Mouse (Mus musculus): ENCODE results near the gene Hebp1. TPM values are rescaled to one million over a fixed set of nuclear protein-coding genes. Genes with fewer than 3 reads are reported as not detected.

The Hebp1 gene
- polyA plus RNA-seq, 2 experiments = 5.9 to 23.2 TPM

DNA sequence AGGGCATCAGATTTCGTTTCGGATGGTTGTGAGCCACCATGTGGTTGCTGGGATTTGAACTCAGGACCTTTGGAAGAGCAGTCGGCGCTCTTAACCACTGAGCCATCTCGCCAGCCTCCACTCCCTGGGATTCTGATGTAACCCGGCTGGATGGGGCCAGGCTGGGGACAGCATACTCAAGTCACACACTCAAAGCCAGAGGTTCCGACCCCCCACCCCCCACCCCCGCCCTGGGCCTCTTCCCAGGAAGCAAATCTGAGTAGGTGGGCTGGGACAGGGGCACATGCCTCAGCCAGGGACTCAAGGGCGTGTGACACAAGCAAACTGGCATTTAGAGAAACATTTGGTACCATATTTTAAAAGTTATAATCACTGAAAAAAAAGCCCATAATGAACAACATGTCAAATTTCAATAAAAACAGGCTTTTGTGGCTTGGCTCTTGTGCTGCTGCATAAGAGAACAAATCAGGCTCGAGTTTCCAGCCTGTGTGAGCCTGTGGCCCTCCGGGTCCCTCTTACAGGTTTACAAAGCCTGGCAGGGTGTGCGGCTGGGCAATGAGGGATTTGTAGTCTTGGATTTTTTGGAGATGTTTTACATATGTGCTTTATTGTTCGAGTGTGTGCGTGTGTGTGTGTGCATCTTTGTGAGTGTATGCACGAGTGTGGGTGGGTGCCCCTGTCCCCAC lies 96.9 kb downstream of the Hebp1 start:
- no peak overlapping the region for H3K4me2 ChIP-seq (replicated peaks; ENCODE audit: low read depth, low read length, severe bottlenecking)
- no peaks in the 10 kb centered on the region for H3K9me3 ChIP-seq (ENCODE audit: control insufficient read depth, low read length)
- H3K9ac ChIP-seq (ENCODE audit: low read depth, low read length, severe bottlenecking) = no peak overlapping the region
- DNase-seq (ENCODE audit: low spot score) = no peak
- no peak overlapping the region for H3K27ac ChIP-seq (replicated peaks; ENCODE audit: low read depth, low read length)
- H3K4me3 ChIP-seq (replicated peaks; ENCODE audit: low read length) = no peak overlapping the region
- ATAC-seq (ENCODE audit: low FRiP score, low read depth) = no peak
- WGBS = 62% methylated on average over 15 of the region's 15 CpGs
- H3K36me3 ChIP-seq (ENCODE audit: control insufficient read depth, insufficient read depth, low read length) = no peaks in the 10 kb centered on the region
- no peaks in the 10 kb centered on the region for H3K27me3 ChIP-seq (ENCODE audit: control insufficient read depth, insufficient read depth, low read length)
- H3K4me1 ChIP-seq (ENCODE audit: control insufficient read depth, insufficient read depth, low read length) = no peaks in the 10 kb centered on the region
- no peak for TF ChIP-seq POLR2A (IDR thresholded peaks at IDR 0.05; ENCODE audit: borderline replicate concordance, extremely low read depth, insufficient read depth, insufficient read length)

- no peak overlapping the region for H3K27ac ChIP-seq (replicated peaks; ENCODE audit: low read depth, low read length)
- no peak overlapping the region for H3K4me2 ChIP-seq (replicated peaks; ENCODE audit: low read depth, low read length, severe bottlenecking)
- TF ChIP-seq POLR2A (IDR thresholded peaks at IDR 0.05; ENCODE audit: borderline replicate concordance, extremely low read depth, insufficient read depth, insufficient read length) = no peak
- H3K9me3 ChIP-seq (ENCODE audit: control insufficient read depth, low read length) = no peaks in the 10 kb centered on the region
- H3K4me1 ChIP-seq (ENCODE audit: control insufficient read depth, insufficient read depth, low read length) = peaks cover 7% of the 10 kb centered on the region
- ATAC-seq (ENCODE audit: low FRiP score, low read depth) (no peak), DNase-seq (ENCODE audit: low spot score) (no peak)
- no peak overlapping the region for H3K4me3 ChIP-seq (replicated peaks; ENCODE audit: low read length)
- WGBS = 96% methylated on average over 12 of the region's 12 CpGs
- no peaks in the 10 kb centered on the region for H3K27me3 ChIP-seq (ENCODE audit: control insufficient read depth, insufficient read depth, low read length)
- H3K36me3 ChIP-seq (ENCODE audit: control insufficient read depth, insufficient read depth, low read length) = no peaks in the 10 kb centered on the region
- no peak overlapping the region for H3K9ac ChIP-seq (ENCODE audit: low read depth, low read length, severe bottlenecking)
These were observed 104.9 kb downstream of the Hebp1 start for GRCm38 (mm10) chr6:135092798-135093470.

GRCm38 (mm10) chr6:135090661-135091060 lies 107.2 kb downstream of the Hebp1 start:
- Histone ChIP-seq H3K27me3 (ENCODE audit: control insufficient read depth, insufficient read depth, low read length) (no peaks in the 10 kb centered on the region), H3K4me3 (replicated peaks; ENCODE audit: low read length) (no peak overlapping the region), H3K4me1 (ENCODE audit: control insufficient read depth, insufficient read depth, low read length) (peaks cover 7% of the 10 kb centered on the region), H3K9me3 (ENCODE audit: control insufficient read depth, low read length) (no peaks in the 10 kb centered on the region), H3K27ac (replicated peaks; ENCODE audit: low read depth, low read length) (no peak overlapping the region), H3K9ac (ENCODE audit: low read depth, low read length, severe bottlenecking) (no peak overlapping the region), H3K4me2 (replicated peaks; ENCODE audit: low read depth, low read length, severe bottlenecking) (no peak overlapping the region), H3K36me3 (ENCODE audit: control insufficient read depth, insufficient read depth, low read length) (no peaks in the 10 kb centered on the region)
- DNase-seq (ENCODE audit: low spot score) (peak; percentile 48), ATAC-seq (ENCODE audit: low FRiP score, low read depth) (no peak)
- no peak for TF ChIP-seq POLR2A (IDR thresholded peaks at IDR 0.05; ENCODE audit: borderline replicate concordance, extremely low read depth, insufficient read depth, insufficient read length)
- 13% methylated on average over 4 of the region's 4 CpGs for WGBS

DNA sequence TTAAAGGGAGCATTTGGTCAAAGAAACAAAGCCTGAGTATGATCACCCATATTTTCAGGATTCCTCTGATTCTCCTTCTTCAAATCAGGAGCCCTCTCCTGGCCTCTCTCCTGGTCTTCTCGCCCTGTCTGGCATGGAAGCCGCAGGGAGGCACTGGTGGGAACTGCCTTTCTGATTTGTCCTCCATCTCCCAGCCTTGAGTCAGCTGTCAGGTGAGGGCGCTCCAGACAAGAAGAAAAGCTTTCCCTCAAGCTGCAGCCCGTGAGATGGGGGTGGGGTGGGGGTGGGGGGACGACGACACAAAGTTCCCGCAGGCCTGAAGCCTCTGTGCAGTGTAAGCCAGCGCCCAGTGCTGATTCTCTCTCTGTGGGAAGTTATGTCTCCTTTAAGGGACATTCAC lies 108.0 kb downstream of the Hebp1 start:
- TF ChIP-seq POLR2A (IDR thresholded peaks at IDR 0.05; ENCODE audit: borderline replicate concordance, extremely low read depth, insufficient read depth, insufficient read length) = no peak
- Histone ChIP-seq H3K9me3 (ENCODE audit: control insufficient read depth, low read length) (no peaks in the 10 kb centered on the region), H3K36me3 (ENCODE audit: control insufficient read depth, insufficient read depth, low read length) (no peaks in the 10 kb centered on the region), H3K4me1 (ENCODE audit: control insufficient read depth, insufficient read depth, low read length) (peaks cover 7% of the 10 kb centered on the region), H3K4me2 (replicated peaks; ENCODE audit: low read depth, low read length, severe bottlenecking) (no peak overlapping the region), H3K9ac (ENCODE audit: low read depth, low read length, severe bottlenecking) (no peak overlapping the region), H3K27ac (replicated peaks; ENCODE audit: low read depth, low read length) (no peak overlapping the region), H3K27me3 (ENCODE audit: control insufficient read depth, insufficient read depth, low read length) (no peaks in the 10 kb centered on the region), H3K4me3 (replicated peaks; ENCODE audit: low read length) (no peak overlapping the region)
- ATAC-seq (ENCODE audit: low FRiP score, low read depth) = peak; percentile 17; the same call in 1 of the 2 replicates
- WGBS = 25% methylated on average over 8 of the region's 8 CpGs
- DNase-seq (ENCODE audit: low spot score) = no peak

DNA sequence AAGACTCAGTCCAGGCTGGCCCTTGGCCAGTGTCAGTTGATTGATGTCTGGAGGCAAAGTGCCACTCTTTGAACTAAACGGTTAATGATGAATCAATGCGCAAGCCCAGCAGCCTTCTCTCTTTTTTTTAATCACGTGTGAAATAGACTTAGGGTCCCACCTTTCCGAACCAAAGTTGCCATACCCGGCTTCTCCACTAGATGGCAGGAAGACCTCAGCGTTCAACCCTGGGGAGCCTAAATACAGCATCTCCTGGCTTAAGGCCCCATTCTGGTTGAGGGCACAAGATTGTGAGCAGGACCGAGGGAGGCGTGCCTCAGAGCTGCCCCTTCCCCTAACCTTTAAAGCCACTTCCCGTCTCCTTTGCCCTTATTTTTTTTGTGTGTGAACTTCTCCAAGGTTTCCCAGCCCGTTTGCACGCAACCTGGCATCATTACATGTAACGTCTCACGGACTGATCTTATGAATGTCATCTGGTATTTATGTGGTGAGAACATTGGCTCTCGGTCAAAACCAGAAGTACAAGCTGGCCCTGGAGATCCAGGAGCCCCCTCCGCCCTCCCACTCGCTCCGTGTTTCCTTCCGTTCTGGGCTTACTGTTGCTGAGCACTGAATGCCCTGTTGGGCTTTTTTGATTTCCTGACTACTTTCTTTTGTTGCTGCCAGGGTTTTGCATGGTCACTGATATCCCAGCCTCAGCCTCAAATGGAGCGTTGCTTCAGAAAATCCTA lies 109.9 kb downstream of the Hebp1 start:
- peaks cover 7% of the 10 kb centered on the region for H3K4me1 ChIP-seq (ENCODE audit: control insufficient read depth, insufficient read depth, low read length)
- peak; percentile 88 for ATAC-seq (ENCODE audit: low FRiP score, low read depth)
- H3K36me3 ChIP-seq (ENCODE audit: control insufficient read depth, insufficient read depth, low read length) = no peaks in the 10 kb centered on the region
- peak; percentile 89 for DNase-seq (ENCODE audit: low spot score)
- H3K4me3 ChIP-seq (replicated peaks; ENCODE audit: low read length) = peak overlapping the region; percentile 20
- no peak for TF ChIP-seq POLR2A (IDR thresholded peaks at IDR 0.05; ENCODE audit: borderline replicate concordance, extremely low read depth, insufficient read depth, insufficient read length)
- H3K27me3 ChIP-seq (ENCODE audit: control insufficient read depth, insufficient read depth, low read length) = no peaks in the 10 kb centered on the region
- peak overlapping the region; percentile 13; the same call in 1 of the 2 replicates for H3K9ac ChIP-seq (ENCODE audit: low read depth, low read length, severe bottlenecking)
- 6% methylated on average over 19 of the region's 19 CpGs for WGBS
- no peaks in the 10 kb centered on the region for H3K9me3 ChIP-seq (ENCODE audit: control insufficient read depth, low read length)
- H3K27ac ChIP-seq (replicated peaks; ENCODE audit: low read depth, low read length) = peak overlapping the region; percentile 48
- peak overlapping the region; percentile 48 for H3K4me2 ChIP-seq (replicated peaks; ENCODE audit: low read depth, low read length, severe bottlenecking)

Other genes starting within 250 kb of the Hebp1 start
- gene Apold1, start 216.3 kb downstream of the Hebp1 start, polyA plus RNA-seq (2012; rRNA removed) = 2.7 and 3.4 TPM in 2 replicates
- gene Apold1, start 216.3 kb downstream of the Hebp1 start, polyA plus RNA-seq (2014; fragmentation: Nextera tagmentation; extraction: Ambion mirVana) = 4.8 and 4.9 TPM in 2 replicates
- gene Ddx47, start 186.4 kb downstream of the Hebp1 start, polyA plus RNA-seq (2012; rRNA removed) = 93.9 and 104 TPM in 2 replicates
- 97.6 and 107 TPM in 2 replicates for gene Ddx47, start 186.4 kb downstream of the Hebp1 start, polyA plus RNA-seq (2014; fragmentation: Nextera tagmentation; extraction: Ambion mirVana)
- gene Gprc5a, start 132.4 kb downstream of the Hebp1 start, polyA plus RNA-seq (2012; rRNA removed) = 2.7 and 2.8 TPM in 2 replicates
- gene Gprc5a, start 132.4 kb downstream of the Hebp1 start, polyA plus RNA-seq (2014; fragmentation: Nextera tagmentation; extraction: Ambion mirVana) = 3.8 and 4.7 TPM in 2 replicates
- gene Gprc5d, start 79.7 kb downstream of the Hebp1 start, polyA plus RNA-seq (2012; rRNA removed) = 0.10 and 0.23 TPM in 2 replicates
- 0.19 TPM in 1 of 2 replicates, not detected in the other for gene Gprc5d, start 79.7 kb downstream of the Hebp1 start, polyA plus RNA-seq (2014; fragmentation: Nextera tagmentation; extraction: Ambion mirVana)
- 26.2 and 31.6 TPM in 2 replicates for gene Fam234b, start within 50 bp of the Hebp1 start, polyA plus RNA-seq (2012; rRNA removed)
- 23.9 and 27.3 TPM in 2 replicates for gene Fam234b, start within 50 bp of the Hebp1 start, polyA plus RNA-seq (2014; fragmentation: Nextera tagmentation; extraction: Ambion mirVana)
- 1.4 and 1.6 TPM in 2 replicates for gene Gsg1, start 56.3 kb upstream of the Hebp1 start, polyA plus RNA-seq (2012; rRNA removed)
- gene Gsg1, start 56.3 kb upstream of the Hebp1 start, polyA plus RNA-seq (2014; fragmentation: Nextera tagmentation; extraction: Ambion mirVana) = 1.1 and 2.2 TPM in 2 replicates
- 0.34 and 0.46 TPM in 2 replicates for gene Pbp2, start 112.4 kb upstream of the Hebp1 start, polyA plus RNA-seq (2012; rRNA removed)
- gene Pbp2, start 112.4 kb upstream of the Hebp1 start, polyA plus RNA-seq (2014; fragmentation: Nextera tagmentation; extraction: Ambion mirVana) = 0.29 and 0.46 TPM in 2 replicates
- 366 and 528 TPM in 2 replicates for gene Emp1, start 164.5 kb upstream of the Hebp1 start, polyA plus RNA-seq (2012; rRNA removed)
- gene Emp1, start 164.5 kb upstream of the Hebp1 start, polyA plus RNA-seq (2014; fragmentation: Nextera tagmentation; extraction: Ambion mirVana) = 91.7 and 98.9 TPM in 2 replicates

Data from limb, embryonic 14.5 days (tissue).